Mouse (Mus musculus): ENCODE data around the gene Drg2. TPM values are rescaled to one million over a fixed set of nuclear protein-coding genes. Genes with fewer than 3 reads are reported as not detected.
"Not testable (repeated sequence)": the region's sequence is repeated elsewhere in the genome, so short reads cannot be mapped to it uniquely, and the experiment has no call there.

Gene Drg2
- polyA plus RNA-seq, 1 experiment from 2014 or later, result 118 TPM

GRCm38 (mm10) chr11:60427628-60428027 is 26.8 kb upstream of the Drg2 start:
- Histone ChIP-seq H3K27me3 (no peaks in the 10 kb centered on the region), H3K4me2 (replicated peaks) (no peak overlapping the region), H3K9ac (no peak overlapping the region), H3K9me3 (no peaks in the 10 kb centered on the region), H3K4me3 (no peak overlapping the region), H3K27ac (no peak overlapping the region), H3K36me3 (peaks cover 31% of the 10 kb centered on the region), H3K4me1 (no peaks in the 10 kb centered on the region)
- WGBS, result 93% methylated on average over 3 of the region's 3 CpGs
- ATAC-seq (ENCODE audit: insufficient number of reproducible peaks, insufficient read depth, low FRiP score, low TSS enrichment), result no peak

GRCm38 (mm10) chr11:60433501-60433900 is 20.9 kb upstream of the Drg2 start:
- H3K27me3 ChIP-seq, result no peaks in the 10 kb centered on the region
- H3K9me3 ChIP-seq, result no peaks in the 10 kb centered on the region
- peaks cover 63% of the 10 kb centered on the region for H3K36me3 ChIP-seq
- no peak overlapping the region for H3K9ac ChIP-seq
- no peaks in the 10 kb centered on the region for H3K4me1 ChIP-seq
- H3K4me3 ChIP-seq, result no peak overlapping the region
- H3K4me2 ChIP-seq (replicated peaks), result no peak overlapping the region
- no peak for ATAC-seq (ENCODE audit: insufficient number of reproducible peaks, insufficient read depth, low FRiP score, low TSS enrichment)
- no peak overlapping the region for H3K27ac ChIP-seq

DNA sequence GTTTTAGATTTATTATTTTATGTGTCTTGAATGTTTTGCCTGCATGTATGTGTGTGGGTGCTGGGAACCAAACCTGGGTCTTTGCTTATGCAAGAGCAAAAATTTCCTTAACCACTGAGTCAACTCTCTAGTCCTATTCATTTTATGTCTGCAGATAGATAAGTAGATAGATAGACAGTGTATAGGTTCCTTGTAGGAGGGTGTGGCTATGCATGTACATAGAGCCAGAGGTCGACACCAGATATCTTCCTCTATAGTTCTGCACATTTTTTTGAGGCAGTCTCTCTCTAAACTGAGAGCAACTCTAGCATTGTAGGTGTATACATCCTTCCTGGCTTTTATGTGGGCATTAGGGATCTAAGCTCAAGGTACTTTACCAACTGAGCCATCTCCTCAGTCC is 19.3 kb upstream of the Drg2 start:
- no peak for ATAC-seq (ENCODE audit: insufficient number of reproducible peaks, insufficient read depth, low FRiP score, low TSS enrichment)
- no peak overlapping the region for H3K4me2 ChIP-seq (replicated peaks)
- no peak overlapping the region for H3K9ac ChIP-seq
- peaks cover 63% of the 10 kb centered on the region for H3K36me3 ChIP-seq
- H3K27me3 ChIP-seq, result no peaks in the 10 kb centered on the region
- H3K4me1 ChIP-seq, result no peaks in the 10 kb centered on the region
- H3K27ac ChIP-seq, result no peak overlapping the region
- H3K4me3 ChIP-seq, result no peak overlapping the region
- no peaks in the 10 kb centered on the region for H3K9me3 ChIP-seq
- 91% methylated on average over 1 of the region's 1 CpGs for whole genome bisulfite sequencing

DNA sequence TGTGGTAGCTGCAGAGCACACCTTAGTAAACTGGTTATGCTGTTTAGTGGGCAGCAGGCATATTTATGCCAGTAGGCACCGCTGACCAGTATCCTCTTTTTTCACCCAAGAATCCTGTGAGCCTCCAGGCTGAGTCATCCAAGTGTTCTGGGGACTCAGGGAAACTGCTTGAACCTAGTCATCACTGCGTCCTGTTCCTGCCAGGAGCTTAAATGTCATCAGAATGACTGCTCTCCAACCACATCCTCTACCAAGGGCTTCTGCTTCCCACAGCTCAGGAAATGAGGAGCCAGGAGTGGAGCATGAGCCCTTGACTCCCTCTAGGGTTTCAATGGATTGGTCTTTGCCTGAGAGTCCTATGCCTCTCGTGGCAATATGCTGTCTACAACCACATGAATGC is 17.8 kb upstream of the Drg2 start:
- H3K4me3 ChIP-seq, result no peak overlapping the region
- WGBS, result 90% methylated on average over 3 of the region's 3 CpGs
- H3K9ac ChIP-seq, result no peak overlapping the region
- no peaks in the 10 kb centered on the region for H3K4me1 ChIP-seq
- no peak overlapping the region for H3K27ac ChIP-seq
- H3K27me3 ChIP-seq, result no peaks in the 10 kb centered on the region
- peaks cover 70% of the 10 kb centered on the region for H3K36me3 ChIP-seq
- H3K4me2 ChIP-seq (replicated peaks), result no peak overlapping the region
- no peak for ATAC-seq (ENCODE audit: insufficient number of reproducible peaks, insufficient read depth, low FRiP score, low TSS enrichment)
- H3K9me3 ChIP-seq, result no peaks in the 10 kb centered on the region

DNA sequence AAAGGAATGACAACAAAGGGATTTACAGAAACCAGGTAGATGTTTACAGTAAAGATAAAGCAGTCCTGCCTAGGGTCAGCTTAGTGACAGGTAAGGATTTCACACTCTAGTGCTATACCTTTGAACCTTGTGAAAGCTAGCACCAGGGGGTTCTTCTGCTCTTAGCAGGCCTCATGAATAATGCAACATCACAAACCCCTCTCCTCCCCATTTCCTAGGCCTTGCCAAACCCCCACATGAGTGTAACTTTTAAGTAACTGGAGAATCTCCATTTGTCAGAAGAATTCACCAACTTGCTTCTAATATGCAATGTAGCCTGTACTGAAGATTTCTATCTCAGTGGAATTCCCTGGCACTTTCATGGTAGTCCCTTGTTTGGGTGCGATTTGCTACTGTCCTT is 14.8 kb upstream of the Drg2 start:
- H3K4me1 ChIP-seq; H3K4me2 ChIP-seq (replicated peaks); H3K27ac ChIP-seq; ATAC-seq (ENCODE audit: insufficient number of reproducible peaks, insufficient read depth, low FRiP score, low TSS enrichment); H3K4me3 ChIP-seq; H3K9me3 ChIP-seq; H3K27me3 ChIP-seq; H3K9ac ChIP-seq: not testable (repeated sequence)
- H3K36me3 ChIP-seq, result peaks cover 77% of the 10 kb centered on the region
- WGBS, result 13% methylated on average over 1 of the region's 1 CpGs

DNA sequence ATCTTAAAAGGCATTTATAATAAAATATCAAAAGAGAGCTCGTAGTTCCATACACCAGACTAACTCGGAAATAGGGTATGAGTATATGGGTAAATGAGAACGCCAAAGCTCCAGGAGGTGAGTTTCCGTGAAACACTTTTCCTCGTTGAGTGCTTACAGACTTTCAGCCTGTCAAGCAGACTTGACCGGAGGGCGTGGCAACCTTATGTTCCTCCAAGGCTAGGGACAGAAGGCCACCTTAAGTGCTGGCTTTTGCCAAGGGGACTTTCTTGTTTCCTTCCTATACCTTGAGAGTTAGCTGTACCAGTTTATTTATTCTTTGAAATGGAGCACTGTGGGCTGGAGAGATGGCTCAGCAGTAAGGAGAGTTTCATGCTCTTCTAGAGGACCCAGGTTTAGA is 14.2 kb upstream of the Drg2 start:
- Histone ChIP-seq H3K4me1 (no peaks in the 10 kb centered on the region), H3K4me2 (replicated peaks) (no peak overlapping the region), H3K4me3 (no peak overlapping the region), H3K9ac (no peak overlapping the region), H3K27me3 (no peaks in the 10 kb centered on the region), H3K27ac (no peak overlapping the region), H3K9me3 (no peaks in the 10 kb centered on the region), H3K36me3 (peaks cover 74% of the 10 kb centered on the region)
- WGBS, result 51% methylated on average over 7 of the region's 7 CpGs
- ATAC-seq (ENCODE audit: insufficient number of reproducible peaks, insufficient read depth, low FRiP score, low TSS enrichment), result no peak

DNA sequence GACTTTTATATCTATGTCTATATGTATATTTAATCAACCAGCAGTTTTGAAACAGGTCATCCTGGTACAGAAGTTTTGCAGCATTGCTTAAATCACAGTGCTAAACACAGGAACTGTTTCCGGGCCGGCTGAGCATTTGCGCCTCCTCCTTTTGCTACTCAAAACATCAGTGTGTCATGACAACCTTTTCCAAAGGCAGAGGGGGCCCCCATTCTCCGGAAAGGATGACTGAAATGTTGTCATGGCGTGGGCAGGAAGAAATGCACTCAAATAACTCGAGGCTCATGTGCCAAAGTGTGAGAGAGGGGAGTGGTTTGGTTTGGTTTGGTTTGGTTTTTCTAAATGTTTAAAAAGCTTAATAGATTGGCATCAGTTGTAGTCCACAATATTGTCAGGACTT is 11.5 kb upstream of the Drg2 start:
- ATAC-seq (ENCODE audit: insufficient number of reproducible peaks, insufficient read depth, low FRiP score, low TSS enrichment), result no peak

GRCm38 (mm10) chr11:60444007-60444406 is 10.4 kb upstream of the Drg2 start:
- Histone ChIP-seq H3K9ac (no peak overlapping the region), H3K27ac (no peak overlapping the region)

More for the DNA sequence above, 11.5 kb upstream of the Drg2 start:
- no peak overlapping the region for H3K9ac ChIP-seq
- no peaks in the 10 kb centered on the region for H3K4me1 ChIP-seq
- WGBS, result 93% methylated on average over 6 of the region's 6 CpGs
- H3K27me3 ChIP-seq, result no peaks in the 10 kb centered on the region
- H3K4me2 ChIP-seq (replicated peaks), result no peak overlapping the region
- no peak overlapping the region for H3K4me3 ChIP-seq
- H3K36me3 ChIP-seq, result peaks cover 49% of the 10 kb centered on the region
- no peaks in the 10 kb centered on the region for H3K9me3 ChIP-seq
- H3K27ac ChIP-seq, result no peak overlapping the region

GRCm38 (mm10) chr11:60454745-60455087 is 325 bp downstream of the Drg2 start:
- H3K4me1 ChIP-seq, result peaks cover 11% of the 10 kb centered on the region
- no peaks in the 10 kb centered on the region for H3K9me3 ChIP-seq
- H3K27me3 ChIP-seq, result no peaks in the 10 kb centered on the region
- under 1% methylated on average over 17 of the region's 17 CpGs for WGBS
- H3K9ac ChIP-seq, result peak overlapping the region; percentile 73
- H3K27ac ChIP-seq, result 0 out of 2 replicates have a peak overlapping the region, but pooled peaks have one; percentile 46
- peak overlapping the region; percentile 58 for H3K4me3 ChIP-seq
- no peak for ATAC-seq (ENCODE audit: insufficient number of reproducible peaks, insufficient read depth, low FRiP score, low TSS enrichment)
- peak overlapping the region; percentile 84 for H3K4me2 ChIP-seq (replicated peaks)
- peaks cover 30% of the 10 kb centered on the region for H3K36me3 ChIP-seq

More at GRCm38 (mm10) chr11:60444007-60444406, 10.4 kb upstream of the Drg2 start:
- Histone ChIP-seq H3K27me3 (no peaks in the 10 kb centered on the region), H3K4me2 (replicated peaks) (no peak overlapping the region), H3K4me1 (no peaks in the 10 kb centered on the region), H3K36me3 (peaks cover 40% of the 10 kb centered on the region), H3K4me3 (no peak overlapping the region), H3K9me3 (no peaks in the 10 kb centered on the region)
- 76% methylated on average over 4 of the region's 4 CpGs for WGBS
- no peak for ATAC-seq (ENCODE audit: insufficient number of reproducible peaks, insufficient read depth, low FRiP score, low TSS enrichment)

DNA sequence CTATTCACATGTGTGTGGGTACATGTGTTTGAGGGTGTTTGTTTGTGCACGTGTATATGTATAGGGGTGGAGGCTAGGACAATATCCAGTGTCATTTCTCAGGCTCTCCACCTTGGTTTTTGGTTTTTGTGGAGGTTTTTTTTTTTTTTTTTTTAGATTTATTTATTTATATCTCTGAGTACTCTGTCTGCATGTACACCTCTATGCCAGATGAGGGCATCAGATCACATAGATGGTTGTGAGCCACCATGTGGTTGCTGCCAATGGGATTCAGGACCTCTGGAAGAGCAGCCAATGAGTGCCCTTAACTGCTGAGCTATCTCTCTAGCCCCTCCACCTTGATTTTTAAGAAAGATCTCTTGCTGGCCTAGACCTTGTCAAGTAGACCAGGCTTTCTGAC is 3.6 kb downstream of the Drg2 start:
- 92% methylated on average over 1 of the region's 1 CpGs for WGBS
- no peaks in the 10 kb centered on the region for H3K27me3 ChIP-seq
- H3K36me3 ChIP-seq, result peaks cover 63% of the 10 kb centered on the region
- H3K4me3 ChIP-seq, result no peak overlapping the region
- no peak for ATAC-seq (ENCODE audit: insufficient number of reproducible peaks, insufficient read depth, low FRiP score, low TSS enrichment)
- H3K9me3 ChIP-seq, result no peaks in the 10 kb centered on the region
- peaks cover 11% of the 10 kb centered on the region for H3K4me1 ChIP-seq
- no peak overlapping the region for H3K27ac ChIP-seq
- H3K9ac ChIP-seq, result no peak overlapping the region
- H3K4me2 ChIP-seq (replicated peaks), result no peak overlapping the region

DNA sequence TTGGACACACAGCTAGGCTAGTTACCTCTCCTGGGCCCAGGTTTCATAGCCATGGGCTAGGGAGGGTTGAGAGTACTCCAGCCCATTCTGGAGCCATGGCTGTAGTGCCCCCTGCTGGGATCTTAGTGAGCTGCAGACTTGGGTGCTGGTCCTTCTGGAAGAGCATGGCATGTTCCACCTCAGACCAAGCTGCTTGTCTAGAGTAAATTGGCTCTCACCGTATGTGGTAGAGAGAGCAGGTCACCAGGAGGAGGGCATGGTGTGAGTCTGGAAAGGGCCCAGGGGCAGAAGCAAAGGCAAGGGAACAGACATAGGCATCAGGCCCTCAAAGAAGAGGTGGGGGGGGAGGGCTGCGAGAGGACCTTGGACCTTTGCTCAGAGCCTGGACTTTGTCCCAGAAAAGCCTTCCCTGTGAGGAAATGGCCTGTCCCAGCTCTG is 11.6 kb downstream of the Drg2 start:
- Histone ChIP-seq H3K4me3 (no peak overlapping the region), H3K9ac (no peak overlapping the region), H3K36me3 (peaks cover 95% of the 10 kb centered on the region), H3K9me3 (no peaks in the 10 kb centered on the region), H3K27me3 (no peaks in the 10 kb centered on the region), H3K4me2 (replicated peaks) (no peak overlapping the region), H3K27ac (no peak overlapping the region), H3K4me1 (no peaks in the 10 kb centered on the region)
- no peak for ATAC-seq (ENCODE audit: insufficient number of reproducible peaks, insufficient read depth, low FRiP score, low TSS enrichment)
- 93% methylated on average over 2 of the region's 2 CpGs for WGBS

GRCm38 (mm10) chr11:60469039-60469438 is 14.6 kb downstream of the Drg2 start, which contains the start of gene Myo15:
Gene Myo15 (plus strand): TSS chr11:60469339.
- no peak for ATAC-seq (ENCODE audit: insufficient number of reproducible peaks, insufficient read depth, low FRiP score, low TSS enrichment)
- H3K4me3 ChIP-seq, result no peak within 1 kb of the TSS
- H3K27me3 ChIP-seq, result no peaks in the 10 kb centered on the region
- no peaks in the 10 kb centered on the region for H3K9me3 ChIP-seq
- peaks cover 65% of the 10 kb centered on the region for H3K36me3 ChIP-seq
- no peak within 1 kb of the TSS for H3K4me2 ChIP-seq (replicated peaks)
- H3K4me1 ChIP-seq, result no peaks in the 10 kb centered on the region
- WGBS, result 87% methylated on average over 3 of the region's 3 CpGs
- H3K9ac ChIP-seq, result no peak within 1 kb of the TSS
- no peak within 1 kb of the TSS for H3K27ac ChIP-seq

DNA sequence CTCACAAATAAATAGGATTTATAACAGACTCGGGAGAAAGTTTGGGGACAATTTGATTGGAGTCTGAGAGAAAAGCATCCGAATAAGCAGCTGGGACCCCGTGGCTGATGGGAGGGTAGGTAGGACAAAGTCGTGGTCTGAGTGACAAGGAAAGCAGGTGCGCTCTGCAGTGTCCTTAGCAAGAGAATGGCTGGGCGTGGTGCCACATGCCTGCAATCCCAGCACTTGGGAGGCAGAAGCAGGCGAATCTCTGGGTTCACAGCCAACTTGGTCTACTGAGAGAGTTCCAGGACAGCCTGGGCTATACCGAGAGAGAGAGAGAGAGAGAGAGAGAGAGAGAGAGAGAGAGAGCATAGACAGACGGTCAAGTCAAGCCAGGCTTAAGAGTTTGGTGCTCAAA is 16.4 kb downstream of the Drg2 start:
- Histone ChIP-seq H3K36me3 (peaks cover 50% of the 10 kb centered on the region), H3K9me3 (no peaks in the 10 kb centered on the region), H3K4me1 (no peaks in the 10 kb centered on the region), H3K4me2 (replicated peaks) (no peak overlapping the region), H3K4me3 (no peak overlapping the region), H3K27me3 (no peaks in the 10 kb centered on the region), H3K9ac (no peak overlapping the region), H3K27ac (no peak overlapping the region)
- 84% methylated on average over 9 of the region's 9 CpGs for WGBS
- ATAC-seq (ENCODE audit: insufficient number of reproducible peaks, insufficient read depth, low FRiP score, low TSS enrichment), result no peak

All from embryonic facial prominence, embryonic 12.5 days (tissue).